Mouse (Mus musculus) liver, embryonic 18 days (tissue): ENCODE results near the gene Btbd35f16. TPM values are rescaled to one million over a fixed set of nuclear protein-coding genes. Genes with fewer than 3 reads are reported as not detected.

Experiments
- polyA plus RNA-seq: library from polyadenylated mRNA; depleted of rRNA; stranded (reverse); fragments of >200 nt; gene quantifications from 2 replicates; pipeline ENCODE4 v1.2.3, GENCODE M21; 2012; rRNA removed

Gene Btbd35f16
- not detected in 2 replicates for polyA plus RNA-seq

DNA sequence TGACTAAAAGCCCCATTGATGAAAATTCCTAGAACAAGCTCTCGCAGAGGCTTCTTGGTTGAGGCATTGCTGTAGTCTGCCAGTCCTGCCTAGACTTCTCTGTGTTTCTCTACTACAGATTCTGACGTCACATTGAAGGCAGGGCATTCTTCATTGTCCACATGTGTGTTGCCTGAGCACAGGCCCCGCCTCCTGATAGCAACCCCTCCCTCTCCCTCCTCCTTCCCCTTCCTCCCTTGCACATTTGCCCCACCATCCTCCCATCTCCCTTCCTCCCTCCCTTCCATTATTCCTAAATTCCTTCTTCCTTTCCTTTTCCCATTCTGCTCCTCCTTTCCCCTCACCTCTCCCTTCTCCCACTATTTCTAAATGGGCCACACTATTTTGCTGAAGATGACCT lies at the start of gene Btbd35f16:
Gene Btbd35f16 (minus strand): TSS at position 101 of the 400 bp plus-strand sequence.

Other genes with a start within 250 kb of the Btbd35f16 start
- gene Btbd35f10, start 204.1 kb downstream of the Btbd35f16 start, polyA plus RNA-seq: not detected in 2 replicates
- not detected in 2 replicates for gene Btbd35f3, start 80.7 kb upstream of the Btbd35f16 start, polyA plus RNA-seq
- gene Btbd35f28, start 239.6 kb upstream of the Btbd35f16 start, polyA plus RNA-seq: not detected in 2 replicates